Mouse (Mus musculus) left cerebral cortex, adult 11 months (tissue): Measurements from ENCODE around the gene Mycbp.

Experiments
- DNase-seq: peaks from one replicate; pipeline ENCODE4 v3.0.0; 2022; ENCODE audit warnings: low spot score

Gene Mycbp

DNA sequence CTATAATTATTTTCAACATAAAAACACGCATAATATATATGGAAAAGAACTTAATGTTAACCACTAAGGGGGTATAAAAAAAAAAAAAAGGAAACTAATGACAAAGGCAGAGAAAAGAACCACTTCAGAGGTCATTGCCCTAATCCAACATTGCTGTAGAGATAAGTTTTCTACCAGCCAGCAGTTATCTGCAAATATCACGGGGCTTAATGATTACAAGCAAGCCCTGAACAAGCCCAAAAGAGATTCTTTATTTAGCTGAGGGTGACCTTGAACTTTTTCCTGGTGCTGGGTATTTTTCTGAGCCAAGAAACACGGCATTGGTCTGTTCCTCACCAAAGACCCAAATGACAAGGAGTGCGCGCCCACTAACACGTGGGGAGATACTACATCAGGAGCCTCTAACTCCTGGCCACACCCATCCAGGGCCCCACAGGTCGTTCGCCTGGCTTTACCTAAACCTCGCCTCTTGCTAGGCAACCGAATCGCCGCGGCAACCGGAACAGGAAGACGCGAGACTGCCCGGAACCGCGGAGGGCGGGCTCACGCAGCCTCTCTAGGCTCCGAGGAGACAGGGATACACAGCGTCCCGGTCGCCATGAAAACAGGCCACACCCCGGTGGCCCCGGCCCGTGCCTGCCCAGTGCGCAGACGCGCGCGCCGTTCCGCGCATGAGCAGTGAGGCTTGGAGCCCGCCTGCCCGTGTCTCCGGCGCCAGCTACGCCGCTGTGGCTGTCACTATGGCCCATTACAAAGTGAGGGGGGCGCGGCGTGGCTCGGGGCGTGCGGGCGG lies at the start of gene Mycbp:
TSS of gene Mycbp (plus strand) at position 500 of the 793 bp plus-strand sequence.
- peak; percentile 96 for DNase-seq

DNA sequence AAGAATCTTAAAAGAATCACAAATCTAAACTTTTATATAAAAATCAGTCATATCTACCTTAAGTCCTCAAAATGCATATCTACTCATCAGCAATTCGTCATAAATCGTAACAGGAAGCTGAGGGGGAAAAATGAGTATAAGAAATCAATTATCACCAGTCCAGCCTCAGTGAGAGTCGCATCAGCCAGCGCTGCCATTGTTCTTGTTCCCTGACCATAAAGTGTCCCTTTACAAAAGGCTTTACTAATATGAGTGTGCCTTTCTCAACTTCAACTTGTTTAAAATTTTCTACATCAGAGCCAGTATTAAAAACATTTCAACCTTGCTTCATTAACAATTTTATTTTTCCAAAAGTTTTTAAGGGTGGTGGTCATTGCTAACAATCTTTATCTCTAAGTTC lies 47.7 kb upstream of the Mycbp start:
- DNase-seq = no peak

GRCm38 (mm10) chr4:123858090-123858489 lies 46.5 kb upstream of the Mycbp start:
- DNase-seq = no peak

GRCm38 (mm10) chr4:123859379-123859778 lies 45.3 kb upstream of the Mycbp start, which contains the start of gene 4933427I04Rik:
4933427I04Rik (plus strand) TSS chr4:123859679.
- no peak for DNase-seq

DNA sequence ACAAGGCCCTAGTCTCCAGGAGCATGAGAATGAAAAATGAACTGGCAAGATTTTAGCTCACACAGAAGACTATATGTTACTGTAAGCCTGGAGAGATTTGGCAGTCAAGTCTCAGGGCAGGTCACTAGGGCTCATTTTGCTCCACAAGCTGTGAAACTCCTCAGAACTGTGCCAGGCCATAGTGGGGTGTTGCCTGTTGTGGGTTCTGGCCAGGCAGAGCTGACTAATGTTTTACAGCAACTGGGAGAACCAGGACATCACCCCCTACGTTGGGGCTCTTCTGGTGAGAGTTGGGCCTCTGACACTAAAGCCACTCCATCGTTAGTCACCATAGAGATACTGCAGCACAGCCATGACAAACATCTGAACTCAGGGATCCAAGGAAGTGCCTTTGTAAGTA lies 44.8 kb upstream of the Mycbp start:
- no peak for DNase-seq

- DNase-seq = no peak
Observed at GRCm38 (mm10) chr4:123860621-123861020, 44.0 kb upstream of the Mycbp start.

DNA sequence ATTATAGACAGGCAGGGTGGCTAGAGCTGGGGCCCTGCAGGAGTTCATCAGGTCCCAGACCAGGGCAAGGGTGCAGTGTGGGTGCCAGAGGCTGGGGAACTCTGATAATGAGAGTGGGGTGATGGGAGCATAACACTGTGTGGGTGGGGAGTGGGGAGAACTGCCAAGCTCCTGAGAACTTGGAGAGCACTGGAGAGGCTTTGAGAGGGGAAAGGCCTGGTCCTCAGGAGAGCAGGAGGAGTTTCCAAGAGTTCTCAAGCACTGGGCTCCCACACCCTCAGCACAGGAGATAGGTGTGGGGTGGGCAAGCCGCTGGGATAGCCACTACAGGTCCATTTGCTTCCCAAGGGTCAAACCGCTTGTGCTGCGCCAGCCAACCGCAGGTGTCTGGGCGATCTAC lies 10.9 kb upstream of the Mycbp start:
- DNase-seq = no peak

GRCm38 (mm10) chr4:123894295-123894694 lies 10.3 kb upstream of the Mycbp start:
- DNase-seq = no peak

DNA sequence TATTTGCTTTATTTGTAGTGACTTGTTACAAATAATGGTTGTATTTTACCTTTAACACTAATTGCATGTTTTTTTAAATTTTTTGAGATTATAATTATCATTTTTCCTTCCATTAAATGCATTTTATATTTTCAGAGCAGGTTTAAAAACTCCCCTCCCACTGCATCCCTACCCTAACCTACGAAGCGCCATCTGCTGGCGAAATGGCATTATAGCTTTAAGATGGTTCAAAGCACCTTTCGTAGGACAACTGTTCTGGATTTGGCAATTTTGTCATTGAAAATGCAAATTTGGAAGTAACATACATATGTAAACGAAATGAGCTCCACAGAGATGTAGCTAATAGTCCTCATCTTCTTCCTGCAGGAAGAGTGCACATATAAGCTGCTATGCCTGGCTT lies 5.9 kb upstream of the Mycbp start:
- no peak for DNase-seq

DNA sequence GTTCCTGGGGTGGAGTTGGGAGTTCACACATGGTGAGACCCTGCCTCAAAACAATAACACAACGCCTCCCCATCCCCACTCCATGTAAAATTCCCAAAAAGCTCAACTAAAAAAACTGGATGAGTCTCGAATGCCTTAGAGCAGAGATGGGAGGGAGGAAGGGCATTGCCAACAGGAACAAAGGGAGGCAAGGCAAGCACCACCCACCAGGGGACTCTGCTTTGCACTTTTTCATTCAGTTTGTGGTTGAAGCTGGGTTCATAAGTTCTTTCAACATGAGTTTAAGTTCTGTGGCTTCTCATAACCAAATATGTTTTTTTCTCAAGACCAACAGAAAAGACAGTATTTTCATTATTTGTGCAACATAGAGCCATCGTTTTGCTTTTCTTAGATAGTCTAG lies 1.2 kb upstream of the Mycbp start:
- DNase-seq = no peak

- DNase-seq = peak; percentile 27
Observed at GRCm38 (mm10) chr4:123905126-123905668, 565 bp downstream of the Mycbp start.

- no peak for DNase-seq
Observed at GRCm38 (mm10) chr4:123911503-123911902, 6.9 kb downstream of the Mycbp start.

- DNase-seq = no peak
Observed at GRCm38 (mm10) chr4:123912431-123912830, 7.8 kb downstream of the Mycbp start.

- DNase-seq = peak; percentile 100
Observed at GRCm38 (mm10) chr4:123916748-123917547, 12.3 kb downstream of the Mycbp start, which contains the start of gene Rragc. Rragc (plus strand) TSS chr4:123917446.

- DNase-seq = no peak
Observed at GRCm38 (mm10) chr4:123917548-123918140, 13.0 kb downstream of the Mycbp start, which contains the start of gene 4930535I16Rik. 4930535I16Rik (minus strand) TSS chr4:123918022.

DNA sequence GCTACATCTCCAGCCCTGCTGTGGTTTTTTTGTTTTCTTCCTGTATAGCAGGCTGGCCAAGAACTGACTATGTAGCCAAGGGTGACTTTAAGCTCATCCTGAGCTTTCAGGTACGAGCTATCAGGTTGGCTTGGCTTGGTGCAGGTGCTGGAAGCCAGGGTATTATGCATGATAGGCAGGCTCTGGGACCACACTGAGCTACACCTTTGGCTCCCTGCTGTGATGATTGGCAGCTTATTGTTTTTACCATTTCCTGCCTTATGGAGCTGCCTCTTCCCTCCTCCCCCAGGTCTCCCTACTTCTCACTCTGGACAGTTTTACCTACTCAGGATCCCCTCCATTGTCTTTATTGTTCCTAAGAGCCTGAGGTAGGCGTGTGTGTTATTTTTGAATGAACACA lies 14.2 kb downstream of the Mycbp start:
- no peak for DNase-seq

DNA sequence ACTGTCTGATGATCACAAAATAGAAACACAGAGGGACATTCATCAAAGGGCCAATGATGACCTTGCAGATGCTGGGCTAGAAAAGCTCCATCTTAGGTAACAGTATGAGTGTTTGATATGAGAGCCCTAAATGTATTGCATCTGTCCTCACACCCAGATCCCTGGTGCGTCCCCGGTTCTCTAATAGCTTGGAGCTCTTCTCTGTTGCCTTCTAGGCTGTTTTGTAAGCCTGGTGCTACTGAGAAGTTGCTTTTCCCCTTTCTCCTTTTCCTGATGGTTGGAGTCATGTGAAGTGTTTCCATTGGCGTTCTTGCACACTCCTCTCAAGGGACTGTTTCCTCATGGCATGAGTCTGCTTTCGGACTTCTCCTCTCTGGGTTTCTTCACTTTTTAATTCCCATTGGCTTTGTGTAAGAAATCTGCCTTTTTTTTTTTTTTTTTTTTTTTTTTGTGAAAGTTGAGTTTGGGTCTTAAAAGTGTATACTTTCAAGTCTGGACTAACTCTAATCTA lies 16.5 kb downstream of the Mycbp start:
- DNase-seq = no peak

DNA sequence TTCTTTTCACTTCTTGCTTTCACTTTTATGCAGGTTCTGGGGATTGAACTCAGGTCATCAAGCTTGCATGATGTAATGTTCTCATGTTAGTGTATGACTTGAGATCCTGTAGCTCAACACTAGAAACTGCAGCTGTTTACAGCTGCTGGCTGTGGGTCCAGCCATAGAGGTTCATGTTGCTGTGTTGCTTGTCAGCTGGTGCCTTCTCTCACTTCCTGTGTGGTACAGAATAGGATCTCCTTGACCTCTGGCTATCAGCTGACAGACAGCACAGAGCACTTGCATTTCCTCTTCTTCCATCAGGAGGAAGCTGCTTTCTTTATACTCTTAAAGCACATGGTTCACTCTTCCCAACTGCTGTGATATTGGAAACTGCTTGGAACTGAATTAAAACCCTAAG lies 23.3 kb downstream of the Mycbp start:
- no peak for DNase-seq

DNA sequence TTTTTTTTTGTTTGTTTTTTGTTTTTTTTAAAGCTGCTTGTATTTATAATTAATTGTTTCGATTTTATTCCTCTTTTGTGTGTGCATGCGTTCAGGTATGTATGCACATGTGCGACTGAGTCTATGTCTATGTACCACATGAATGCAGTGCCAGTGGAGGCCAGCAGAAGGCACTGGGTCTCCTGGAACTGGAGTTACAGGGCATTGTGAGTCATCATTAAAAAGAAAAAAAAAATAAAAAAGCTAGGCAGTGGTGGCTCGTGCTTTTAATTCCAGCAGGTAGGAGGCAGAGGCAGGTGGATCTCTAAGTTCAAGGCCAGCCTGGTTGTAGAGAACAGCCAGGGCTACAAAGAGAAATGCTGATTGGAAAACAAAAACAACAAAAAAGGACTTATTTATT lies 25.4 kb downstream of the Mycbp start:
- no peak for DNase-seq

DNA sequence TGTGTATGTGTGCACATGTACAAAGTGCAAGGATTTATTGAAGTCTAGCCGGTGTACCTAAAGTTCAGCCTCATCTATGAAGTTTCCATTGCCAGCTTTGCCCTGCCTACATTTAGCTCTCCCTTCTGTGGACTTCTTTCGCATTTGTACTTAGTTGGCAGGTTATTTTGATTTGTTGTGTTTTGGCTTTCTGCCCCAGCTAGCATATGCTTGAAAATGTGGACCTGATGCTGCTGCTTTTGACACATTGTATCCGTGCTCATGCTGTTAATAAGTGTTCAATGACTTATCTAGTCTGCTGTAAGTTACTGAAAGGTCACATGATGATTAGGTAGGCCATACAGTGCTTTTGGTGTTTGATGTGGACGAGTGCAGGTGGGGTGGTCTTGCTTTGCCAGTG lies 29.7 kb downstream of the Mycbp start:
- no peak for DNase-seq

GRCm38 (mm10) chr4:123936059-123936458 lies 31.4 kb downstream of the Mycbp start:
- DNase-seq = no peak

DNA sequence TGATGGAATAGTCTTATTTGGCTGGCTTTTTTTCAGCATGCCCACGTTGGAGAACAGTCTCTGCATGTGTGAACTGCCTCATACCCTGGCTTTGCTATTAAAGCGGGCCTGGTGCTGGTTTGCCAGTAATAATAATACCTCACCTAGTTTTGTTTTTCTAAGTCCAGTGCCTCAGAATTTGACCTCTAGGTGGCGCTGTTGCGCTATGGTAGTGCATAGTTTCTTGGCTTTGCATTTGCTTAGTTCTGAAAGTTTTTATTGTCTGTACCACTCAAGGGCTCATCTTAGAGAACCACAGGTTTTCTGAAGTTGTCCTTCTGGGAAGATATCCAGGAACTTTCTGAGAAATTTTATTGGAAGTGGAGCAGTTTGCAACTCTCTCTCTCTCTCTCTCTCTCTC lies 35.2 kb downstream of the Mycbp start:
- peak; percentile 52 for DNase-seq
